Mouse (Mus musculus) CH12F3 (cell line): Measurements from ENCODE around the gene Stx1b.

ENCODE experiments used
- in situ Hi-C: fragments of 300-500 bp; cut with MboI; formaldehyde crosslinking; loops from 2 replicates; pipeline ENCODE4 v1.14.3; 2020; ENCODE audit warnings: low sequenced_read_pairs

The Stx1b gene

DNA sequence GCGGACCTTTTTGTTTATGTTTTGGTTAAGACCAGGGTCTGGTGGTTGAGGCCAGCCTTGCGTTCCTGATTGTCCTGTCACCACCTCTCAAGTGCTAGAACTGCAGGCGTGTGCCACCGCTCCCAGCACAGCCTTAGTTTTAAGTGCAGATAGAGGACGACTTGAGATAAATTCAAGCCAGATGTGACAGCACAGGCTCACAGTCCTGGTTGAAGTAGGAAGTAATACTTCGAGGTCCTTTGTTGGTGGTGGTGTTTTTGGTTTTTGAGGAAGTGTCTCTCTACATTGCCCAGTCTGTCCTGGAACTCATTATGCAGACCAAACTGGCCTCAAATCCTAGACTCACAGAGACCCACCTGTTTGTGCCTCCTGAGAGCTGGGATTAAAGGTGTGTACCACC lies 64.6 kb downstream of the Stx1b start:
- in situ Hi-C loops: loop anchor here (5.0 to 10.0 kb wide), 2 partner anchors 85 to 657 kb away; no protein-coding TSS in a partner anchor
